Mouse (Mus musculus) CH12F3 (cell line): Measurements from ENCODE around the gene Tfec.

Experiments used
- in situ Hi-C: fragments of 300-500 bp; cut with MboI; formaldehyde crosslinking; loops from 2 replicates; pipeline ENCODE4 v1.14.3; 2020; ENCODE audit warnings: low sequenced_read_pairs

The Tfec gene

DNA sequence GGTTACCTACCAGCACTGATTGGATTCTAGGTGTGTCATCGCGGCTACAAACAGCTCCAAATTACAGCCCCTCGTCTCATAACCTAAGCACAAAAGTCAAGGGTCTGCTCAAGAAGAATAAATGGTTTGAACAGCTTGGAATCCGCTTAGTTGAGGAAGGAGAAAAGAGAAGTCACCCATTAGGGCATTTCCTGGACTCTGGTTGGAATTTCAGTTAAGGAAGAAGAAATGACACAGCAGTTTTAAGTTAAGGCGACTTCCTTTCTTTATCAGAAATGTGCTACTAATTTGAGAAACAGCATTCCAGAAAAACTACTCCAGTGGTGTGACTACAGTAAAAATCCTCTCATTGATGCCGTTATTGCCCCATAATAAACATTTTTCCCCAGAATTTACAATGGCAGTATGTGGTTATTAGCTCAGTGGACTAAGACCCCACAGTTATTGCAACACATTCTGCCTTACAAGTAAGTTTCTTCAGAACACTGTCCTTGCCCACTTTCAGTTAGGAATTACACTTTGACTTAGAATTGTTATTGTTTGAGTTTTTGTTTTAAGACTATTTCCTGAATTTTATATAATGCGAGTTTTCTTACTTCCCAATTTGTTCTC lies at the start of gene Tfec:
Gene Tfec (minus strand): TSS at position 191 of the 612 bp plus-strand sequence.
- in situ Hi-C loops = no loop called here

DNA sequence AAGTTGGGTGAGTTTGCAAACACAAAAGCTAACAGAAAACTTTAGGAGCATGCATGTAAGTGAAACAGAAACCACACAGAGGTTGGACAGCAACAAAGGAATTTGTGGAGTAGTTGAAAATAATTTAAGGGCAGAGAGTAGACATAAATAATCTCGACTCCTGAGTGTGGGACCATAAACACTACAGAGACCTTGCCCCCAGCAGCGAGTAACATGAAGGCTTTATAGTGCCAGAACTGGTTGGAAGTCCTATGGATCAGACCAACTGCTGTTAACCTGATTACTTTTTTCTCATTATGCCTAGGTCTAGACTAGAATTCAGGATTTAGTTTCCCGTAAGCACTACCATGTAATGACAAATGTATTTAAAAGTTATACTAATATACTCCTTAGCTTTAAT lies 49.6 kb upstream of the Tfec start:
- in situ Hi-C loops = no loop called here

DNA sequence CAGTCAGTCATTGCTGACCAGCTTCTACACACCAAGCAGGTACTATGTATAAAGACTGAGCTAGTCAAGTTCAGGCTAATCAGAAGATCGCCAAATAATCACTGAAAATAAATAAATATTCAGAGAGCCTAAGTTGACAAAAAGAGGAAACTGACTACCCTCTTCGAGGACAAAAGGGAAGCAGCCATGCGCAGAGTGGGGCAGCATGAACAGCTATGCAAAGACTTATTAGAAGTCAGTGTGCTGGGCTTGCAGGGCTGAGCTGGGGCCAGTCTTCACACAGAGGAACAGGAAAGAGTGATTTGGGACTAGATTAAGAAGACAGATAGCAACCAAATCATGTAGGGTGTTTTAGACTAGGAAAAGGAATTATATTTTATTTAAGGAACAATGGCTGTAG lies 45.3 kb upstream of the Tfec start:
- in situ Hi-C loops = no loop called here

DNA sequence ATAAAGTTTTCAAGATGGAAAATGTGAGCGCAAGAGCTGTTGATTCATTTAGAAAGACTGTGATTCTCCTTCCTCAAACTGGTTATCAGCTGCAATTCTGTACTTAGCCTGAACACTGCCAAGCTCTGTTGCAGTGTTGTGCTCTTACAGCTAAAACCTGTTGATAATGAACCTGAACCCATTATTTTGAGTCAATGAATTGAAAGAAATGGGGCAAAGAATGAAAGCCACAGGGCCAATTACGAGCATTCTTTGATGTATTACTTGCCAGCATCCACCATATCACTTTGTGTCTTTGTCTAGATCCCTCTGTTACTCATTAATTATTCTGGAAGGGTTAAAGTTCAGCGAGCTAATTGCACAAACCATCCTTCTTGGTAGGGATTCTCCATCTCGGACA lies 44.2 kb upstream of the Tfec start:
- in situ Hi-C loops = no loop called here

- in situ Hi-C loops = no loop called here
Measured at GRCm38 (mm10) chr6:16931059-16931458, 32.8 kb upstream of the Tfec start.

DNA sequence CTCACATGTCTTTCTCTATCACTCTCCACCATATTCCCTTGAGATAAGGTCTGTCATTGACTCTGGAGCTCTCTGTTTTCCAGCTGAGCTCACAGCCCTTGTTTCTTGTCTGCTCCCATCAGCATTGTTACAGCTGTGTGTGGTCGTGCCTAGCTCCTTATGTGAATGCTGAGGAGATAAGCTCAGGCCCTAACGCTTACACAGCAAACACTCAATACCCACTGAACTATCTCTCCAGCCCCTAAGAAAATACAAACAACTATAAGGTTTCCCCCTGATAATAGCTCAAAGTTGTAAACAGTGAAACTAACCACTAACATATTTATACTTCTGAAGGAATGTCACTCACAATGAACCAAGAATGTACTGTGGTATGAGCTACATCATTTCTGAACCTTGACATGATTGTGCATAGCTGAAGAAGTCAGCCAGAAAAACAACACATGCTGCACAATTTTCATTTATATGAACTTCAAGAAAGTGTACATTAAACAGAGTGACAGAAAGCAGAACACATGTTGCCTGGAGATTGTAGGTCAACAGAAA lies 21.9 kb upstream of the Tfec start:
- in situ Hi-C loops = no loop called here

DNA sequence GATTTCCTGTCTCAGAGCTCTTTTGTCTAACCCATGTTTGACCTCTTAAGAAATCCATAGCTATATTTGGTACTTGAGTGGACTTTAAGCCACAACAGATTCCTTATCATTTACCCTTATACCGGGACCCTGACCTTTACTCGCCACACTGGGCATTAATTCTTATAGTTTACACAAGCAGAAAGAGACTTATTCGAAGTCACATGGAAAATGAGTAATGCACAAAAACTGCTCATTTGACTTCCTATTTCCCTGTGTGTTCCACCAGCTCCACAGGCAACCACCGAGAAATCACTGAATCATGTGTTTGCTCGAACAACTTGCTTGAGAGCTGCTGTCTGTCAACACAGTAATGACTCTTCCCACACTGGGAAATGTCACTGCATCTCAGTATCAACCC lies 6.4 kb downstream of the Tfec start:
- in situ Hi-C loops = no loop called here

GRCm38 (mm10) chr6:16883537-16884307 lies 14.5 kb downstream of the Tfec start:
- in situ Hi-C loops = no loop called here

DNA sequence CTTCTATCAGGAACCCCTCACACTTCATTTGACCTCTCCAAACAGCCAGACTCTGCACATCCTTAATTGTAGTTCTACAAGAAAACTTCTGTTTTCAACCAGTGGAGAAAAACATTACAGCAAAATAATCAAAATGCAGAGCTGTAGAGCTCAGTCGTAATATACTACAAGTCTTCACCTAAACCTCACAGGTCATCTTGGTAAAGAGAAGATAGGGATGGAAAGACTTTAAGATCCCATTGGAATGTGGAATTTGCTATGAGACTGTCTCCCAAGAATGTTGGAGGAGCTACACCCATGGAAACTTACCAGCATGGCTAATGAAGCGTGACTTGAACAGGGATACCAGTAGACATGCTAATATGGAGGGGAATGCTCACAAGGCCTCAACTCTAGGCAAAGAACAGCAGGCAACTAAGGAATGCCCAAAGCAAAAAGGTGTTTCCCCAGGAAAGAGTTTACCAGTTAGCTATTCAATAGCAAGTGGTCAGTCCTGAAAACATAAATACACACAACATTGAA lies 24.2 kb downstream of the Tfec start:
- in situ Hi-C loops = no loop called here

DNA sequence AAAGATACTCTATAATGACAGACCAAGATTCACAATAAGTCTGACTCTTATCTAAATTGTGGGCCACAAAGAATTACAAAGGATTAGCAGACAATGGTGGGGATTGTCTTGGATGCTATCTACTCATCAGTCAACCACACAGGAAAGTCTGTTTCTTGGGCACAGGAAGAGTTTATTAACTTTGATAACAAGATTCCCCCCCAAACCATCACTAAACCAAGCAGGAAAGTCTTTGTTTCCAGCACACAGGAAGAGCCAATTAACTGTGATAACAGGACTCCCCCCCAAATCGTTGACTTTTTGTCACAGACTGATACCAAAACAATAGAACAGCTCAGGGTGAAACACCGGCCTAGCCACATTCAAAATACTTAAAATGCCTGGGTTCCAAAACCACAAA lies 28.2 kb downstream of the Tfec start:
- in situ Hi-C loops = no loop called here

GRCm38 (mm10) chr6:16868314-16868713 lies 29.9 kb downstream of the Tfec start:
- in situ Hi-C loops = no loop called here

- in situ Hi-C loops = no loop called here
Measured at GRCm38 (mm10) chr6:16862753-16863508, 35.3 kb downstream of the Tfec start.

- in situ Hi-C loops = no loop called here
Measured at GRCm38 (mm10) chr6:16862050-16862449, 36.2 kb downstream of the Tfec start.

DNA sequence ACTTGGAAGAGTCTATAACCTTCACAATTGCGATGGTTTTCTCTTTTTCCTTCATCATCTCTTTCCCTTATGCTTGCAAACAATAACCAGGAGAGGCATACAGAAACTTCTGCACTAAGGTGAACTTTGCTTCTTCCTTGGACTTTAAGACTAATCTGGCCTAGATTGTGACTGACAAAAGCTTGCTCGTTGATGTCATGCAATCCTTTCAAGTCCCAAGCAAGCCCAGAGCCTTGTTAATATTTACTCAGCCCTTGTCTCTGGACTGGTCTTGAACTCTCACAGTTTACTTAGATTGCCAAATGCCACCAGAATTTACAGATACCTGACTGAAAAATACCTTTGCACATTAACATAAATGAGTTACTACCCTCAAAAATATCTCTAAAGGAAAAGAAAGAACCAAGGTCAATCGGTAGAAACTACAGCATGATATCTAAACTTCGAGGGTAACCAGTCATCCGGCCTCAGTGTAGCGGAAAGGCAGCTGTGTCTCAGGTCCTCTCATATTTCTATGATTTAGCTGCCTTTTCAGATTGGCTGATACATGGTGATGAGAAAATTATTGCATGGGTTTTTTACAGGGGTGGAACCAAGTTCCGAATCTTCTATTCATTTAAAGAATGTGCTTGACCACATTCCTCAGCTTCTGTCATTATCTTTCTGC lies 42.2 kb downstream of the Tfec start:
- in situ Hi-C loops = no loop called here

DNA sequence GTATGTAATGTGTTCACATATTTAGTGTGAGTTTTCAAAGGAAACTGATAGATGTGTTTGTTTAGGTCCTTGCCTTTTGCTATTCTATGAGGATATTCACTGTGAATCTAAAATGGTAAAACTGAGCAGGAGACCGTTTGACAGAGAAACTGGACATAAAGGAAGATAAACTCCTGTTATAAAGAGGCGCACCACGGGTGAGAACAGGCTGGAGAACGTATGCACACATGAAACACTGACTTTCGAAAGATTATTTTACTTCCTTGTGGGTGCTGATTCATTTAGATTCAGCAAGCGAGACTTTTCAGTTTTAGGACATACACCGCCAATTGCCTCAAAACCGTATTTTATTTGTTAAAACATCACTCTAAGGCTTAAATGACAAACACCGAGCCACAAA lies 43.3 kb downstream of the Tfec start:
- in situ Hi-C loops = no loop called here

GRCm38 (mm10) chr6:16846521-16846920 lies 51.7 kb downstream of the Tfec start:
- in situ Hi-C loops = no loop called here

DNA sequence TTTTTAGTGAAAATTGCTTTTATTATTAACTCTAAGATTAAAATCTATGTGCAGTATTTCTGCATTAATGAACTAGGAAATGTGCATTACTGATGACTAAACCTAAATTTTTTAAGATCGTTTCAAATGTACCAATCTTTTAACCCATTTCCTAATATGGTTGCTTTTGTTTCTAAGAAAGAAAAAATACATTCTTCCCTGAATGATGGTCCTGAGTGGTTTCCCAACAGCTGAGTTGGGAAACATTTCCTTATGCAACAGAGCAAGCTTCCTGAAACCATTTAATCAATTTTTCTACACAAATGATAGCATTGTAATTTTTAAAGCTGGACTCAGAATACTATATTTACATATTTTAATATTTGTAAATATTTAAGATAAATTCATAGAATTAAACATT lies 62.6 kb downstream of the Tfec start:
- in situ Hi-C loops = no loop called here

DNA sequence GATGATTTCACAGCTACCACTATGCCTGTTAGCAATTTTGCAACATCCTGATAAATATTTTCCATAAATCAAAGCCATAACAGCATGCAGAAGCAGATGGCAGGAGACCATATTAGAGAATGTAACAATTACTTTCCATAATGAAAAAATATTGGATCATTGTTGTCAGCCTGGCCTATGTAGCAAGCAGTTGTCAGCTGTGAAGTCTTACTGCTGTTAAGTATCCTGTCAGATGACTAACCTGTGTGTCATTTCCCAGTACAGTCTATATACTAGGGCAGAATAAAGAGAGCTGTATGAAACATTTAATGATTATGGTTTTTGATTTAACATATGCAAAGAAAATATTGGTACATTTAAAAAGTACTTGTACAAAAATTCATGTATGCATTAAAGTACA lies 69.9 kb downstream of the Tfec start:
- in situ Hi-C loops = no loop called here

GRCm38 (mm10) chr6:16821985-16822384 lies 76.3 kb downstream of the Tfec start:
- in situ Hi-C loops = no loop called here

DNA sequence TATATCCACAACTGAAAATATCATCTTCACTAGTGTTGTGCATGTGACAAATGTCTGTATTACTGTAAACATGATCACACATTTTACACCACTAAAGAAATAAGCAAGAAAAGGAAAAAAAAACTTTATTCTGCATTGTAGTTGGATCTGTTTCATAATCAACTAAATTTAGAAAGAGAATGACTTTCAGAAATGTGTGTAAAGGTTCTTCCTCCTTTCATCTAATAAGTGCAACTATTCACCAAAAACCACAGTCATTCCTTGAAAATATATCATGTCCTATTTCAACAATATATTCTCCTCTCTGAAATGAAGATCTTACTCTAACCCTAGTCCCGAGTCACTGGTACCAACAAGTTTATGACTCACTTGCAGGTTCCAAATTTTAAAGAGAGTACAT lies 91.9 kb downstream of the Tfec start:
- in situ Hi-C loops = no loop called here

DNA sequence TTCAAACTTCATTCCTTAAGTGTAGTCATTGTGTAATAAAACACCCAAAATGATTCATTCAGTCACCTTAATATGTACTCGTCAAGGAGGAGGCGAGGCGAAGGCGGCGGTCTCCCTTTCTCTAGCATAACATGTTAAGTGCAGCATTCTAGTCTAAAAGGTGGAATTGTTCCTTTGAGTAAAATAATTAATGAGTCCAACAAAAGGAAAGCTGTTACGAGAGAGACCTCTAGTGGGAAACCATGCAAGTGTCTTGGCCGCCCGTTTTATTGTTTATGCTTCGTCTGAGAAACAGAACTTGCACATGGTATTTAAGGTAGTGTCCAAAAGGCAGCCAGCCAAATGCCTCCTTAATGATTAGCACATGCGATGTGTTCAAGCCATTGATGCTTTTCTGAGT lies 100.6 kb downstream of the Tfec start:
- in situ Hi-C loops = no loop called here
